Mouse (Mus musculus) urinary bladder, postnatal 36 days (tissue): ENCODE results near the gene Dpf2.

Source experiments
- DNase-seq, 2 experiments: peaks; one replicate each; pipeline ENCODE4 v3.0.0; 2022; ENCODE audit warnings: low spot score in 2 of 2, mixed read lengths in 1 of 2

Gene Dpf2

GRCm38 (mm10) chr19:5937095-5937835 is 24.5 kb upstream of the Dpf2 start:
- DNase-seq: no peak

GRCm38 (mm10) chr19:5935691-5936090 is 22.9 kb upstream of the Dpf2 start:
- no peak for DNase-seq

DNA sequence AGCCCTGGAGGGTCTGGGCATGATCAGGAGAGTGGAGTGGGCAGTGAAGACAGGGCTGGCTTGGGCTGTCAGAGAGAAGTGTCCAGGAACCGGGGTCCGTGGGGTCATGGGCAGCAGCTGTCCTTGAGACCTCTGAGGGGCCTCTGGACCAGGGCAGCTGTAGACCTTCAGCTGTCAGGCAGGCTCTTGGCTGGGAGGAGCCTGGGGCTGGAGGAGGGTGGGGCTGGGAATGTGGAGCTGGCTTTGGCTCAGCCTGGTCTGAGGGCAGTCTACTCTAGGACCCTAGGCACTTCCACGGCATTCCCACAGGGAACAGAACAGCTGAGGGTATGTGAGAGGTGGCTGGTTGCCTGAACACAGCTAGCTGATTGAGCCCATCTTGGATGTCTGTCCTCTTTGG is 22.5 kb upstream of the Dpf2 start:
- peak; percentile 58 to 65 for DNase-seq

GRCm38 (mm10) chr19:5929634-5930596 is 17.1 kb upstream of the Dpf2 start:
- no peak for DNase-seq

DNA sequence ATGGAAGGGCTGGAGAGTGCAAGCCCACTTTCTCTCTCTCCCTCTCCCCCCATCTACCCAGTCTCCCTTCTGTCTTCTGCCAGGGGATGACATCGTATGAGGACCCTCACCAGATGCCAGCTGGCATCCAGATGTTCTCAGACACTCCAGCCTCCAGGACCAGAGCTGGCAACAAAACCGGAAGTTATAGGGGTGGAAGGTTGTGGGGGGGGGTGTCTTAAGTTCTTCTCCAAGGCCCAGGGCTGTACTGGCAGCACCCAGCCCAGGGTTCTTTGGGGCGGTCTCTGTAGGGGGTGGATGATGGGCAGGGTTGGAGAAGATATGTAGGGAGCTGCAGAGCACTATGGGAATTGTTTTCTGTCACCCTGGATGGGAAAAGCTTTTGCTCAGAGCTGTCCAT is 15.7 kb upstream of the Dpf2 start:
- no peak for DNase-seq

DNA sequence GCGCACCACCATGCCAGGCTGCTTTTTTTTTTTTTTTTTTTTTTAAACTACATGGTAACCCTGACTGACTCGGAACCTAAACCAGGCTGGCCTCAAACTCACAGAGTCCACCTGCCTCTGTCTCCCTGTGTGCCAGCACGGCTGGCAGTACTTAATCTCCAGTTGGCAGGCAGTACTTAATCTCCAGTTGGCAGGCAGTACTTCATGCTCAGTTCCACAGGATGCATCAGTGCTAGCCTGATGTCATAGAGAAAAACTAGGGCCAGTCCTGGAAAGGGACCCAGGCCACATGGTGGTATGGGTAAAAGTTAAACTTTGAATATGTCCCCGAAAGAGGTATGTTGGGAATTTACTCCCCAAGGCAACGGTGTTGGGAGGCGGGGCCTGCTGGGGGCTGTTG is 15.3 kb upstream of the Dpf2 start:
- no peak for DNase-seq

DNA sequence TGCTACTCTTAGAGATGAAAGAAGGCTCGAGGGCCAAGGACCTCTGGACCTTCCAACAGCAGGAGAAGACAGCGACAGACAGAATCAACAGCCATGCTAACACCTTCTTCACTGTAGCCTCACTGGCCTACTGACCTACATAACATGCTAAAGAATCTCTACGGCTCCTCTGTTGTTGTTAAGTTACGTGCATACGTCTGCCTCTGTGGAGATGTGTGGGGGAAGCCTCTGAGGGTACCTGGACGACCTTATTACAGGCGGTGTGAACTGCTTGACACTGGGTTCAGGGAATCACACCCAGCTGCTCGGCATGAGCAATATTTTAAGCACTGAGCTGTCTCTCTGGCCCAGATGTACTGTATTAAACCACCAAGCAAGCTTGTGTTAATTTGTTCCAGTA is 14.7 kb upstream of the Dpf2 start:
- DNase-seq: no peak

GRCm38 (mm10) chr19:5927026-5927425 is 14.2 kb upstream of the Dpf2 start:
- no peak for DNase-seq

- DNase-seq: no peak
Observed at GRCm38 (mm10) chr19:5925311-5925855, 12.6 kb upstream of the Dpf2 start.

DNA sequence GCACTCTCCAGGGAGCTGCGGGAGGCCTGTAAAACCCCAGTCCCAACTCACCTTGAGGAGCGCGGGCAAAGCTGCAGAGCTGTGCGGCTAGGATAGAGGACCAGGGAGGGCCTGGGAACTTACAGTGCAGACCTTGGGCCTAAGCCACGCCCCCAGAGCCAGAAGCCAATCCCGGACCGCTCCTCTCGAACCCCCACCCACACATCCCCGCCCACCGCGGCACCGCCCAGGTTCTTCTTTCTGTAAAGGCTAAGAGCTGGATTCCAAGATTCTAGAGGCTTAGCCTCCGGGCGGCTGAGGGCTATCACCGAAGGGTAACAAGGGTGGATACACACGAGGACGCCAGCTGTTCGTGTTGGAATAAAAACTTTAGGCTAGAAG is 11.9 kb upstream of the Dpf2 start, which contains the start of gene Cdc42ep2:
Gene Cdc42ep2 (minus strand): TSS at position 104 of the 381 bp plus-strand sequence.
- DNase-seq: peak; percentile 93 to 97

DNA sequence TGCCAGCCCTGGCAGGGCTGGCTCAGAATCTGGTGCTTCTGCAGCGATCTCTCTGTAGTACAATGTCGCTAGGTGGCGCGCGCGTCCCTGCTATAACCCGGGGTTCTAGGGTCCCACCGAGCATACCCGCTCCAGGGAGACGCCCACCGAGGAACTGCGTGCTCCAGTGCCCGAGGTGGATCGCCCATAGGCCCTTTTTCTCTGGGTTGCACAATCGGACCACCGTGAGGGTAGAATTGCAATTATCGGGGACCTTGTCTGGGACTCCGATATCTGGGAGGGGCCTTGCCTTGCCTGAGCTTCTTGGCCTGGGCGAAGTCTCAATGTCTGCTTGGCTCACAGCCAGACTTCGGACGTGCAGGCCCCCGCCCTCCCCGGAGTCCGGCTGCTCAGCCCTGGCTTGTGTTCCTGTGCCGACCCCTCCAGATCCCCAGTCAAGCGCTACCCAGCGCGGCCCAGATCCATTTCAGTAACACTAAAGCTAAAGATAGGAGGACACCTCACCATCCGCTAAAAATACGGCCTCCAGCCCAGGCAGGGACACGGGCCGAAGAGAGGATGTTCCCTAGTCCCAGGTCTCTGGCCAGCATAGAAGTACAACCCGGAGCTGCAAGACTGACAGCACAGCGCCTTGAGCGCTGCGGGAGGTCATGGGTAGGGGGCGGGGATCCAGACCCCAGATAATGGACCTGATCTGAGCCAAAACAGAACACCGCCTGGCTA is 11.3 kb upstream of the Dpf2 start:
- peak; percentile 83 to 90 for DNase-seq

DNA sequence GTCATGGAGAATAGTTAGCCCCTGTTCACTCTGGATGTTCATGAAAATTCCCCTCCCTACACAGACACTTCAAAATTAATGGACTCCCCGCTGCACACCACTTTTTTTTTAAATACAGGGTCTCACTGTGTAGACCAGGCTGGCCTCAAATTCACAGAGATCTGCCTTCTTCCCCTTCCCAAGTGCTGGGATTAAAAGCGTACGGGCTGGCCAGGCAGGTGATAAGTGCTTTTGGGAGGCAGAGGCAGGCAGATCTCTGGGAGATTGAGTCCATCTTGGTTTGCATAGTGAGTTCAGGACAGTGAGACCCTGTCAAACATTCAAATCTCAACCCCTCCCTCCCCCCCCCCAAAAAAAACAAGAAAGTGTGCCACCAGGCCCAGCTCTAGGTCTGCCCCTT is 10.2 kb upstream of the Dpf2 start:
- no peak for DNase-seq

GRCm38 (mm10) chr19:5922119-5922942 is 9.5 kb upstream of the Dpf2 start:
- DNase-seq: no peak

GRCm38 (mm10) chr19:5921715-5922114 is 8.9 kb upstream of the Dpf2 start:
- no peak for DNase-seq

- DNase-seq: peak; percentile 95 to 99
Observed at GRCm38 (mm10) chr19:5912103-5913006, 455 bp downstream of the Dpf2 start.

DNA sequence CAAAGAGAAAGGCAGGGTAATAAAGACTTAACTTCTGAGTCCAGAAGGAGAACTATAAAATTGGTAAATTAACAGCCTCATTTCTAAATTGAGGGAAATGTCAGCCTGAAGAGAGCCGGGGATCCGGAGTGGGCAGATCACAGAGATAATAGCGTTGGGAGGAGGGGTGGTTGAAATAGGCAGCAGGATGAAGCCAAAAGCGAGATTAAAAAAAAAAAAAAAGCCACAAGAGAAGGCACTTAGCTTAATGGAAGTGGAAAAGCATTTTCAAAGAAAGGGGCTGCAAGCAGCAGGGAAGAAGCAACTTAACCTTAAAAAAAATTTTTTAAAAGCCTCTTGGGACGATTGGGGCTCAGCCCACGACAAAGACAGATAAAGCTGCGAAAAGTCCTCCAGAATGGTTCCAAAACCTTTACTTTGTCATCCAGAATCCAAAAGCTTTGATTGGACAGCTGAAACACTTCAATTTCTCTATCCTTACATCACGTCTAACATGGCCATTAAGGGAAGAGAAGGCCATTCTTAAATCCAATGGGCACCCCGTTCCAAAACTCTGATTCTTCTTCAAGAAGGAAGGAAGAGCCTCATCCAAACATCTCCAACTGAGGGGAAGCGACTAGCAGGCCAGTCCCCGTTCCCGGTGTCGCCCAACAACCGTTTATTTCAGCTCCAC is 1.2 kb downstream of the Dpf2 start:
- no peak for DNase-seq

- no peak for DNase-seq
Observed at GRCm38 (mm10) chr19:5910221-5910620, 2.6 kb downstream of the Dpf2 start.

DNA sequence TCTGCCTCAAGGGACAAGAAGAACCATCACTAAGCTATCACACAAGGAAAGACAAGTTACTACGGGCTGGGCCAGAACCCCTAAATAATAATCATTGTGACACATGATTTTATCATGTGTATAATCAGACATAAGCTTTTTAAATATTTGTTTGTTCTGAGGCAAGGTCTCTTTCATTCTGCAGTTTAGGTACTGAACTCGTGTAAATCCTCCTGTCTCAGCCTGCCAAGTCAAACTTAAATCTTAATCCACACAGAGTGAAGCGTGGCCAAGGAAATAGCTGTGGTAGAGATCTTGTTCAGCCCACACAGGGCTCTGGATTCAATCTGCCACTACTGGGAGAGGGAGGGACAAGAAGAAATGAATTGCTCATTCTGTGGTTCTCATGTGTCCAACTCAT is 5.5 kb downstream of the Dpf2 start:
- no peak for DNase-seq

- peak; percentile 81 to 89 for DNase-seq
Observed at GRCm38 (mm10) chr19:5894002-5894678, 18.7 kb downstream of the Dpf2 start, which contains the start of gene Tigd3. Tigd3 (minus strand) TSS chr19:5894149.
